Mouse (Mus musculus): Measurements from ENCODE around the gene Sag. TPM values are rescaled to one million over a fixed set of nuclear protein-coding genes. Genes with fewer than 3 reads are reported as not detected.

Sag gene
- polyA plus RNA-seq, 1 experiment from 2014 or later: 1.3 TPM

DNA sequence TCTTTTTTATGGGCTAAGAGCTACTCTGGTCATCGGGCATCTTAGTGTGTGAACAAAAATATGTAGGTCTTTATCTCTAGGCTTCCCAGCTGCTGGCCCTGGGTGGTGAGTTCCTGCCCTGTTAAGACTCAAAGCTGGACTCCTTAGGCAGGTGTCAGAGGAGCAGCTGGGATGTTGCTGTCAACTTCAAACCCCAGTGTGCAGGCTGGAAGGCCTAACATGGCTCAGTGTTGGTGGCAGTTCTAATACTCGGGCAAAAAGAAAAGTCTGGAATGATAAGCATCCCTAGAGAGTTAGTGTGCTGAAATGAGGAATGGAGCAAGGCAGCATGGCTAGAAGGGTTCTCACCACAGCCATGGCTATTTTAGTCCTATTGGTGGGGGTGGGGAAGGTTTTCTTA is 77.4 kb downstream of the Sag start:
- peaks cover 8% of the 10 kb centered on the region; the same call in 1 of the 2 replicates for H3K36me3 ChIP-seq (ENCODE audit: insufficient read depth, low read length)
- no peaks in the 10 kb centered on the region for H3K9me3 ChIP-seq (ENCODE audit: low read length)
- no peak overlapping the region for H3K9ac ChIP-seq (replicated peaks; ENCODE audit: low read length)
- ATAC-seq (ENCODE audit: low FRiP score, low TSS enrichment): peak; percentile 81
- H3K27ac ChIP-seq (ENCODE audit: low read length): peak overlapping the region; percentile 41
- H3K27me3 ChIP-seq (ENCODE audit: insufficient read depth, low read length): no peaks in the 10 kb centered on the region
- 40% methylated on average over 2 of the region's 2 CpGs for whole genome bisulfite sequencing
- no peak overlapping the region for H3K4me2 ChIP-seq (replicated peaks; ENCODE audit: low read depth, low read length)
- no peak overlapping the region for H3K4me3 ChIP-seq (ENCODE audit: low read length)
- H3K4me1 ChIP-seq (ENCODE audit: insufficient read depth, low read length): peaks cover 24% of the 10 kb centered on the region

DNA sequence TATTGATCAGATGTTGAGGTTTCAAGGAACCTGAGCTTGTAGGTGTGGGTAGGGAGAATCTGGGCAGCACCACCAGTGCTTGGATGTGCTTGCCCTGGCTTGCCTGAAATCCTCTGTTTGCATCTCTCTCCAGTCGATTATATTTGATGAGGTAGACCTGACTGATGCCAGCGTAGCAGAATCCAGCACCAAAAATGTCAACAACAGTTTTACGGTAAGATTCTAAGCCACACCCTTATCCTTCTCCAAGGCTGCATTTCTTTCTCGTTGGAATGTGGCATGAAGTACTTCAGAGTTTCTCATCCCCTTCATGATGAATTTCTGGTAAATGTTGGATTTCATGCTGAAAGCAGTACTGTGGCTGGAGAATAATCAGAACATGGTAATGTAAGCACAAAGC is 78.2 kb downstream of the Sag start:
- no peaks in the 10 kb centered on the region for H3K9me3 ChIP-seq (ENCODE audit: low read length)
- H3K9ac ChIP-seq (replicated peaks; ENCODE audit: low read length): no peak overlapping the region
- 71% methylated on average over 4 of the region's 4 CpGs for WGBS
- ATAC-seq (ENCODE audit: low FRiP score, low TSS enrichment): no peak
- H3K36me3 ChIP-seq (ENCODE audit: insufficient read depth, low read length): peaks cover 8% of the 10 kb centered on the region; the same call in 1 of the 2 replicates
- H3K27me3 ChIP-seq (ENCODE audit: insufficient read depth, low read length): no peaks in the 10 kb centered on the region
- no peak overlapping the region; the same call in 1 of the 2 replicates for H3K27ac ChIP-seq (ENCODE audit: low read length)
- H3K4me1 ChIP-seq (ENCODE audit: insufficient read depth, low read length): peaks cover 24% of the 10 kb centered on the region
- no peak overlapping the region for H3K4me2 ChIP-seq (replicated peaks; ENCODE audit: low read depth, low read length)
- H3K4me3 ChIP-seq (ENCODE audit: low read length): no peak overlapping the region

DNA sequence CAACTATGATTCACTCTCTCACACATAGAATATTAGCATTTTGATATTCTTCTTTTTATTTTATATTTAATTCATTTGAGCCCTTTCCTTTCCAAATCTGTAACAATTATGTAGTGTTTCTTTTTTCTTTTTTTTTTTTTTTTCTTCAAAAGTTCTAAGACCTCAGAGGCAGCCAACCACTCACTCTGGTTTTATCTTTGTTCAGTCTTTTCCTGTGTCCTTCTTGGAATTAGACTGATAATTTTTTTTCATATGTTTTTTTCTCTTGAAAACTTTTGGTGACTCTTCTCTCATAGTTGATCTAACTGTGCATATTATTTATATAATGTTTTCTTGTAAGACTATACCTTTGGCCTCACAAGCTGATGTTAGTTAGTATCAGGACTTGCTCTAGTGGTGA is 79.1 kb downstream of the Sag start:
- Histone ChIP-seq H3K4me2 (replicated peaks; ENCODE audit: low read depth, low read length) (no peak overlapping the region), H3K4me3 (ENCODE audit: low read length) (no peak overlapping the region), H3K27me3 (ENCODE audit: insufficient read depth, low read length) (no peaks in the 10 kb centered on the region), H3K27ac (ENCODE audit: low read length) (no peak overlapping the region), H3K9me3 (ENCODE audit: low read length) (no peaks in the 10 kb centered on the region), H3K9ac (replicated peaks; ENCODE audit: low read length) (no peak overlapping the region), H3K36me3 (ENCODE audit: insufficient read depth, low read length) (peaks cover 8% of the 10 kb centered on the region; the same call in 1 of the 2 replicates), H3K4me1 (ENCODE audit: insufficient read depth, low read length) (peaks cover 19% of the 10 kb centered on the region)
- ATAC-seq (ENCODE audit: low FRiP score, low TSS enrichment): no peak

DNA sequence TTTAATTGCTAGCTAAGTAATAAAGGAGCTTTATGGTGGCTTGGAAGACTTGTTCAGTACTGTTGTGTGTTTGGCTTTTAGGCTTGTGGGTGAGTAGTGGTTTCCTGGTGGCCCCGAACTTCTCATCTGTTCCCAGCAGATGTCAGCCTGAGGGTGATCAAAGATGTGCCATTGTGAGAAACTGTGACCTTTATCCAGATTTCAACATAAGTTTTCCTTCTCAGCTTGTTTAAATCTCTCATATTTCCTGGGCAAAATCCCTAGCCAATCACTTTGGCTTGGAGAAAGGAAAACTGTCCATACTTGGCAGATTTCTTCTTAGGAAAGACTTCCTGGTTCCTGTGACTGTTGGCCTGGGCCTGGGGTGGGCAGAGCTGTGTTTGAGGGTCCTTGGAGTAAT is 87.5 kb downstream of the Sag start:
- Histone ChIP-seq H3K9ac (replicated peaks; ENCODE audit: low read length) (no peak overlapping the region), H3K27me3 (ENCODE audit: insufficient read depth, low read length) (no peaks in the 10 kb centered on the region), H3K4me2 (replicated peaks; ENCODE audit: low read depth, low read length) (no peak overlapping the region), H3K4me3 (ENCODE audit: low read length) (no peak overlapping the region), H3K9me3 (ENCODE audit: low read length) (no peaks in the 10 kb centered on the region), H3K27ac (ENCODE audit: low read length) (no peak overlapping the region), H3K4me1 (ENCODE audit: insufficient read depth, low read length) (no peaks in the 10 kb centered on the region), H3K36me3 (ENCODE audit: insufficient read depth, low read length) (no peaks in the 10 kb centered on the region)
- no peak for ATAC-seq (ENCODE audit: low FRiP score, low TSS enrichment)
- 45% methylated on average over 1 of the region's 1 CpGs for WGBS

DNA sequence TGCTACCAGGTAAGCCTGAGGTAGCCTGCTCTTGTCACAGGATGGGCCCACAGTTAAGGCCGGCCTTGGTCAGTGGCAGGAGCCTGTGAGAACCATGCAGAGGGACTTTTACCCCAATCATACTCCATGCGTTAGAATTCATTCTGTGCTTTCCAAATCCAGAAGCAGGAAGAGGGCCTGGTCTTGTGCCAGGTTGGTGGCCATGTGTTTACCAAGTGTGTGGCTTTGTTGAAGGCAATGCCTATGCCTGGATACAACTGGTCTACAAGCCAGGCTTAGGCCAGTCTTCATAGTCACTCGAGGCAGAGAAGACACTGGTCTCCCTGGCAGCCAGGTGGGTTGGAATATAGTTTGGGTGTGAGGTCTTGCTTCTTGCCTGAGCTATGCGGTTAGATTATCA is 88.2 kb downstream of the Sag start:
- Histone ChIP-seq H3K4me2 (replicated peaks; ENCODE audit: low read depth, low read length) (no peak overlapping the region), H3K36me3 (ENCODE audit: insufficient read depth, low read length) (no peaks in the 10 kb centered on the region), H3K4me1 (ENCODE audit: insufficient read depth, low read length) (no peaks in the 10 kb centered on the region), H3K27ac (ENCODE audit: low read length) (no peak overlapping the region), H3K27me3 (ENCODE audit: insufficient read depth, low read length) (no peaks in the 10 kb centered on the region), H3K9me3 (ENCODE audit: low read length) (no peaks in the 10 kb centered on the region), H3K4me3 (ENCODE audit: low read length) (no peak overlapping the region), H3K9ac (replicated peaks; ENCODE audit: low read length) (no peak overlapping the region)
- 87% methylated on average over 4 of the region's 4 CpGs for WGBS
- ATAC-seq (ENCODE audit: low FRiP score, low TSS enrichment): no peak

DNA sequence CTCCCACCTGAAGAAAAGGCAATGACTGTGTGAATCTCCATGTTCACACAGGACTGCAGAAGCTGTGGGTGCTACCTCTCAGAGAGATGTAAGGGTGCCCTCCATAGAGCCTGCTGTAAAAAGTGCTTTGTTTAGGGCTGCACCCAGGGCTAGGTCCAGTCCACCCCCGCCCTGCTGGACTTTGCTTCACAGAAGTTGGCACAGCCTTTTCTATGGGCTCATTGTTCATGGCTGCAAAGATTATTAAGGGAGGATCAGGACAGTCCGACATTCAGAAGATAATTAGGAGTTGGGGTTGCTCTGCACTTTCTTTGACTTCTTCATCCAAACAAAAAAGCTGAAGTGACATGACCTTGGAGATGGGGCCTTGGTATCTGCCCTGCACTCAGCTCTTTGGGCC is 89.0 kb downstream of the Sag start:
- WGBS: 87% methylated on average over 2 of the region's 2 CpGs
- Histone ChIP-seq H3K4me1 (ENCODE audit: insufficient read depth, low read length) (no peaks in the 10 kb centered on the region), H3K4me3 (ENCODE audit: low read length) (no peak overlapping the region), H3K27me3 (ENCODE audit: insufficient read depth, low read length) (no peaks in the 10 kb centered on the region), H3K36me3 (ENCODE audit: insufficient read depth, low read length) (no peaks in the 10 kb centered on the region), H3K9ac (replicated peaks; ENCODE audit: low read length) (no peak overlapping the region), H3K27ac (ENCODE audit: low read length) (no peak overlapping the region), H3K4me2 (replicated peaks; ENCODE audit: low read depth, low read length) (no peak overlapping the region), H3K9me3 (ENCODE audit: low read length) (no peaks in the 10 kb centered on the region)
- no peak for ATAC-seq (ENCODE audit: low FRiP score, low TSS enrichment)

DNA sequence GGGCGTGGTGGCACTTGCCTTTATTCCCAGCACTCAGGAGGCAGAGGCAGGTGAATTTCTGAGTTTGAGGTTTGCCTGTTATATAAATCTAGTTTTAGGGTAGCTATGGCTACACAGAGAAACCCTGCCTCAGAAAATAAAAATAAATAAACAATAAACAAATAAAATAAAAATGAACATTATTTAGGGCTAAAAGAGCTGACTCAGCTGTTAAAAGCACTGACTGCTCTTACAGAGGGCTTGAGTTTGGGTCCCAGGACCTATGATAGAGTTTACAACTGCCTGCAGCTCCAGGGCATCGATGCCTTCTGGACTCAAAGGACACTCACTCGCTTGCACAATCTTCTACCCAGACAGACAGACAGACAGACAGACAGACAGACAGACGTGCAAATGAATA is 89.9 kb downstream of the Sag start:
- Histone ChIP-seq H3K27ac (ENCODE audit: low read length) (no peak overlapping the region), H3K9ac (replicated peaks; ENCODE audit: low read length) (no peak overlapping the region), H3K4me2 (replicated peaks; ENCODE audit: low read depth, low read length) (no peak overlapping the region), H3K4me1 (ENCODE audit: insufficient read depth, low read length) (no peaks in the 10 kb centered on the region), H3K4me3 (ENCODE audit: low read length) (no peak overlapping the region), H3K36me3 (ENCODE audit: insufficient read depth, low read length) (no peaks in the 10 kb centered on the region), H3K27me3 (ENCODE audit: insufficient read depth, low read length) (no peaks in the 10 kb centered on the region), H3K9me3 (ENCODE audit: low read length) (no peaks in the 10 kb centered on the region)
- no peak for ATAC-seq (ENCODE audit: low FRiP score, low TSS enrichment)
- 87% methylated on average over 4 of the region's 4 CpGs for WGBS

Other genes with a start within 250 kb of the Sag start
- gene Ngef, start 229.8 kb upstream of the Sag start, polyA plus RNA-seq (2015; fragmentation: Nextera tagmentation; extraction: Ambion mirVana): 2.0 and 2.7 TPM in 2 replicates
- 8.6 and 9.1 TPM in 2 replicates for gene Inpp5d, start 183.4 kb upstream of the Sag start, polyA plus RNA-seq (2015; fragmentation: Nextera tagmentation; extraction: Ambion mirVana)
- 29.7 and 31.6 TPM in 2 replicates for gene Atg16l1, start 47.8 kb upstream of the Sag start, polyA plus RNA-seq (2015; fragmentation: Nextera tagmentation; extraction: Ambion mirVana)
- 33.8 and 35.3 TPM in 2 replicates for gene Dgkd, start 49.6 kb downstream of the Sag start, polyA plus RNA-seq (2015; fragmentation: Nextera tagmentation; extraction: Ambion mirVana)
- gene Usp40, start 204.9 kb downstream of the Sag start, polyA plus RNA-seq (2015; fragmentation: Nextera tagmentation; extraction: Ambion mirVana): 38.3 and 42.3 TPM in 2 replicates

Measured in kidney, embryonic 16.5 days (tissue).